Mouse (Mus musculus) bone marrow macrophage, adult 2 months (primary cell): ENCODE results near the gene Nuak1.

Experiments
- CTCF ChIP-seq: IDR thresholded peaks from 2 replicates; pipeline ENCODE4 v1.5.1; 2012; ENCODE audit warnings: low read depth, mild to moderate bottlenecking, low read length, moderate library complexity
- POLR2A ChIP-seq: IDR thresholded peaks from 2 replicates; pipeline ENCODE4 v1.6.1; 2012; ENCODE audit warnings: mild to moderate bottlenecking, low read depth, low read length, borderline replicate concordance

- TF ChIP-seq CTCF (no peak), POLR2A (no peak)
Measured at GRCm38 (mm10) chr10:84358738-84359120, 81.7 kb downstream of the Nuak1 start.
